Mouse (Mus musculus) layer of hippocampus, adult 8-10 months (tissue): Measurements from ENCODE around the gene Med10. TPM values are rescaled to one million over a fixed set of nuclear protein-coding genes. Genes with fewer than 3 reads are reported as not detected.

ENCODE experiments used
- DNase-seq, 2 experiments: peaks; one replicate each; pipeline ENCODE4 v3.0.0; 2022; ENCODE audit warnings: low spot score in 2 of 2
- total RNA-seq, 4 experiments: library from RNA; stranded (reverse); gene quantifications; 2 replicates each; pipeline ENCODE4 v1.2.4; 2022

Gene Med10
- total RNA-seq, 4 experiments from 2014 or later: 54.9 to 59.6 (median 56.3) TPM

DNA sequence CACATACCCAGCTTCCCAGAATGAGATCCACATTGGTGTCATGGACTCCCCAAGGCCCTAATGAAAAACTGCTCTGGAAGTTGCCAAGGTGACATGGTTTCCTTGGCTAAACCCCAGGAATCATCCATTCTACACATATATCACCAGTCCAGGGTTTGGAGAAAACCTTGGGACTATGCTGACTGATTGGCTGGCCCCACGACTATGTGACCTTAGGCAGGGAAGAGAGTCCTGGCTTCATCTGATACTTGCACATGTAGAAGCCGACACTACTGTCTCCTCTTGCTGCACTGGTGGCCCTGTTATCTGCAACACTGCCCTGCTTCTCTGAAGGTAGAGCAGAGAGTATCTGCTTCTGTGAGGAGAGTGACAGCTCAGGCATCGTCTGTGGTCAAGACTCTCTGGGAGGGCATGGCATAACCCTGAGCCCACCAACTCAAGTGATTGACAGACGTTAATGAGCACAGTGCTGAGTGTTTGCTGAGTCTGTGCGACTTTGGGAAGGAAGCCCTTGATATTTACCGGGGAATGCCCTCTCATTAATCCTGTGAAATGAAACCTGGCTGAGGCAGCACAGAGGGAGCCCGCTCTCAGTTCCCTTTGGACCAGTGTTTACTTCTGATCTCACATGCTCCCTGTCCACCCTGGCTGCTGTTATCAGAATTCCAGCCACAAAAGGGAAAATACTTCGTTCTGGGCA is 23.4 kb downstream of the Med10 start:
- no peak for DNase-seq

DNA sequence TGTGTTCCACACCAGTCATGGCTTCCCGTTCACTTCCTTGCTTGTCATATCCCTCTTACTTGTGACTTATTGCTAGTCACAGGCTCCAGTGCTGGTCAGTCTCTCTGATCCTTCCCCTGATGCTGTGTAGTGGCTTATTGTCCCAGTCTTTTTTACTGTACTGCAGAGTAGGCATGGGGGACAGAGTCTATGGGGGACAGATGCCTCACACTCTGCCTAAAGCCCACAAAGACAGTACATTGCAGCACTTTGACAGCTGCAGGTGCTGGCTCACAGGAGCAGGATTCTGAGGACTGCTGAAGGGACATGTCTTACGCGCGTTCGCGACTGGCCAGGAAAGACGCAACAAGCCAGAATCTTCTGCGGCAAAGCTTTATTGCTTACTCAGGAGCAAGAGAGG is 28.4 kb downstream of the Med10 start:
- no peak for DNase-seq

DNA sequence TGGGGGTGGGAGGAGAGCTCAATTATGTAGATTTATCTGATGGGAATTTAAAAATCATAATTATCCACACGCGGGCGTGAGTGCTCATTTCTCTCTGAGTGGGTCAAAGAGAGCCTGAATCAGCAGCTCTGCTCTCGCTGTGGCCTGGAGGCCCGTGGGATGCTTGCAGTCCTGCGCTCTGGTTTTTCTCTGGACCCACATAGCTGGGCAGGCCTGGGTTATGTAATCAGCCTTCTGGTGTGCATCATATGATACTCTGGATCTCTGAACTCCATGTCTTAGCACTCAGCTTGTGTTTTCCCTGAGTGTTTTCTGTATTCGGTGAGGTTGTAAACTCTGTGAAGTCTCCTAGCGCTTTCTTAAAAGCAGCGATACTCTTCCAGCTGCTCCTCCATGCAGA is 30.4 kb downstream of the Med10 start:
- DNase-seq: no peak

DNA sequence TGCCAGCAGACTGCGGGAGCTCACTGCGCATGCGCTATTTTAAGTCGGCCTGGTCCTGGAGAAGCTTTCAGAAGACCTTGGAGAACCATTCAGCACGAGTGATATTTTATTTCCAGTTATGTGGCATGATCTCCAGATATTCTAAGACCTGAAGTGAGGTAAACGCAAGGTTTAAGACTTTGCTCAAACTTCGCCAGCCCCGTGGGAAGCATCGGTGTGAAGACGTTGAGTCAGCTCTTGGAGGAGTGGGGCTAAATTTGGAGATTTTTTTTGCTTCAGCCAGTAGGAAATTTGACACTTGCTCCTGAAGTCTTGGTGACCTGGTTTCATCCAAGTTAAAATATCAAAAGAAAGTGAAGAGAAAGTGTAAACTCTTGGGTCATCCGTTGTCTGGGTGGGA is 31.2 kb downstream of the Med10 start:
- no peak for DNase-seq

DNA sequence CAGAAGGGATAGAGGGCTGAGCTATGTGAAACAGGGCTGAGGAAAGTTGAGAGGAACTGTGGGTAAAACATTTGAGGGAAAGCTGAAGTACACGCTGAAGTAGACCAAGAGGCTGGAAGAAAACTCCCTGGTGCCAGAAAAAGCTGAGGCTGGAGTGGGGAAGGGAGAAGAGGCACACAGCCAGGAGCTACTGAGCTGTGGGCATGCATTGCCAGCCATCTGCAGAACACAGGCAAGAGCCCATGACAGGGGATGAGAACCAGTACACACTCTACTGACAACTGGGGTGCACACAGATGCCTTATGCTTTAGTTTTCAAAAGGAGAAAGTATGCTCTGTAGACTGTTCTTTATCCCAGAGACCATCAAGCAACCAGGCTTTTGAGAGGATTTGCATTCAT is 43.4 kb downstream of the Med10 start:
- DNase-seq: peak; percentile 30 to 47

DNA sequence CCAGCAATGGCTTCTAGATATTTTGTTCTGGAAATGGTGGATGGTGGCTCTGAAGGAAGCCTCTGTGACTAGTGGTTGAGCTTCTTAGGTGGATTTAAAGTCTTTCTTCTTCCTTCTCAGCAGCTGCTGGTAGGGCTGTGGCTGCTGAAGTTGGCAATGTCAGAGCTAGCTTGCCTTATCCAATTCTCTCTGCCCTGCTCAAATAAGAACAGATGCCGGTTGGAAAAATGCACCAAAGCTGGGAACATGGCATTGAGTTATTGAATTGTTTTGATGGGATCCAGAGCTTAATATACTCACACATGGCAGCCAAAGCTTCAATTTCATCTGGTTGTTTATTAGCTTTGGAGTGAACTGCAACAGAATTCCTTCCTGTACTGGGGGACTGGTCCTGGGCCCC is 47.4 kb downstream of the Med10 start:
- peak; percentile 20 to 32 for DNase-seq

DNA sequence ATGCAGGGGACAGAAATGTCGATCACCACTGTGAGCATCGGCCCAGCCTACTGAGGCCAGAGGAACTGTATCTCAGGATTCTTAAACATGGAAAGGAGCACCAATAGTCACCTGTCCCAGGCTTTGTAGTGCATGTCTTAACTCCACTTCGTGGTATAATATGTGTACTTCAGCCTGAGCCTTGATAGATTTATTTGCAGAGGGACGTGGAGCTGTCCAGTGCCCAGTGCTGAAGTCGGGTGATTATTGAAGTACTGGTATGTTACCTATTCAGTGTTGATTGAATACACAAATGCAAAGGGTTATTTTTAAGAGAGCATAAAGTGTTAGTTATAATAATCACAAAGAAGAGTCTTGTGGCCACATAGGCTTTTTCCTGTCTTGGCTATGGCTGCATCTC is 50.1 kb downstream of the Med10 start:
- no peak for DNase-seq

DNA sequence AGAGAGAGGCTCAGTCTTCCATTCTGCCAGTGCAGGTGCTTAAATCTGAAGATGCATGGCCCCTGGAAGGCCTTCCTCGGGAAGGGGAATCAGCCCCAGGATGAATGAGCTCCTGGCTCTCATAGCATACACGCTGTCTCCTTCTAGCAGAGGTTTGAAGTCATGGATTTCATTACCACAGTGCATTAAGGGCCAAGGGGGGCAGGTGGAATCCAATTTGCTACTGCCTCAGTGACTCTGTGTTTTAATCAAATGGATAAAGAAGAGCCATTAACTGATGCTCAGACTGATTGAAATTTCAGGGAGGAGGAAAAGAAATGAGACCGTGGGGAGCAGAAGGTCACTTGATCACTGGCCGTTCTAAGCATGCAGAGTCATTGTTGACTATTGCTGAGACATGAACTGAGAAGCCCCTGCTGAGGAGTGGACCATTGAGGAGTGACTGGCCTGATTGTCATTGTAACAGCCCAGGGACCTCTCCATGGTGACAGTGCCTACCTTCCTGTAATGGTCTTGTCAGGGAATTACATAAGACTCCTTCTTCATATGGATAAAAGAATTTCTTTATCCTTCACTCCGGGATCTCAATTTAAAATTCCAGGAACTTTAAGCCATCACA is 51.3 kb downstream of the Med10 start:
- no peak for DNase-seq

DNA sequence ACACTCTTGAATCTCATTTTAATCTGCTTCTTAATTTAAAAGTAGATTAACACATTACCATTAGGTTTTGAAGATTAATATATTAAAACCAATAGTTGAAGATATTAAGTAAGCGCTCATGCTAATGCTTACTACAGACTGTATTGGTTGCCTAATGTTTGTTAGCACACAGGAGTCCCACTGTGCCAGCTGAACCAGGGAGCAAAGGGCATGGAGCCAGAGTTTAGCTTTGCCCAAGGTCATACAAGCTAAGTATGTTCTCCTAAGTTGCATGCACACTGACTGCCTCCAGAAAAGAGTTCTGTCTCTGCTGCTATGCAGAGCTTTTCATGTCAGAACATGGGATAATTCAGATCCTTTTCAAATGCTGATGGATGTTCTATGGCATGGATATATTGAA is 53.7 kb downstream of the Med10 start:
- DNase-seq: no peak

DNA sequence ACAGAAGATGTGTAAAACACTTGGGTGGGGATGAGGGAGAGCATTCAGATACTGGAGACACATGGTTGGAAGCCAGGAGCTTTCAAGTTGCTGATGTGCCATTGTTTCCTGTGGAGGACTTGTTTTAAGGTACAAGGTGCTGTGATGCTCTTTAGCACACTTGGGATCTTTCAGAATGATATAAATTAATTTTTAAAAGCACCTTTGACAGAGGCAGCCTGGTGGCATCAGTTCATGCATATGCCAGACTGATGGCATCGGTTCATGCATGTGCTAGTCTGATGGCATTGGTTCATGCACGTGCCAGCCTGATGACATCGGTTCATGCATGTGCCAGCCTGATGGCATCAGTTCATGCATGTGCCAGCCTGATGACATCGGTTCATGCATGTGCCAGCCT is 60.1 kb downstream of the Med10 start:
- no peak for DNase-seq

DNA sequence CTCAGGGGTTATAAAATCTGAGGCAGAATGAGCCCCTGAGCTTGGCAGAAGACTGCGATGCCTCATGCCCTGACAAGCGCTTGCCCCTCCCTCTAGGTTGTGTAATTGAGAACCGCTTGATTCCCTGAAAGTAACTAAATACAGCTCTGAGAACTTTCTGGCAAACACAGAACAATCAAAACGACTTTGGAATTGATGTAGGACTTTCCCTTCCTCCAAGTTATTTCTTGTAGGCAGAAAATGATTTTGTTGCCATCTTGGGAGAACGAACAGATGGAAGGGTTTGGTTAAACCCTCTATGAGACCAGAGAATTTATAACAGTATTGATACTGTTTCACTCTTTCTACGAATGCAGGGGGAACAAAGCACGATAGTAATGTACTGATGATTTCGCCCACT is 62.7 kb downstream of the Med10 start:
- DNase-seq: no peak

Other genes with a start within 250 kb of the Med10 start
- gene Srd5a1, start 191.0 kb upstream of the Med10 start, total RNA-seq: 10 to 100 TPM in 1 of 4 experiments, 1 to 10 TPM in 3; 8.0 to 10.7 (median 8.9) TPM
- gene Ube2ql1, start 62.5 kb upstream of the Med10 start, total RNA-seq: 100 to 1,000 TPM; 155 to 178 (median 169) TPM